Mouse (Mus musculus): ENCODE data around the gene Snx5. TPM values are rescaled to one million over a fixed set of nuclear protein-coding genes. Genes with fewer than 3 reads are reported as not detected.

Snx5 gene
- polyA plus RNA-seq, 1 experiment from 2014 or later, result 145 TPM

DNA sequence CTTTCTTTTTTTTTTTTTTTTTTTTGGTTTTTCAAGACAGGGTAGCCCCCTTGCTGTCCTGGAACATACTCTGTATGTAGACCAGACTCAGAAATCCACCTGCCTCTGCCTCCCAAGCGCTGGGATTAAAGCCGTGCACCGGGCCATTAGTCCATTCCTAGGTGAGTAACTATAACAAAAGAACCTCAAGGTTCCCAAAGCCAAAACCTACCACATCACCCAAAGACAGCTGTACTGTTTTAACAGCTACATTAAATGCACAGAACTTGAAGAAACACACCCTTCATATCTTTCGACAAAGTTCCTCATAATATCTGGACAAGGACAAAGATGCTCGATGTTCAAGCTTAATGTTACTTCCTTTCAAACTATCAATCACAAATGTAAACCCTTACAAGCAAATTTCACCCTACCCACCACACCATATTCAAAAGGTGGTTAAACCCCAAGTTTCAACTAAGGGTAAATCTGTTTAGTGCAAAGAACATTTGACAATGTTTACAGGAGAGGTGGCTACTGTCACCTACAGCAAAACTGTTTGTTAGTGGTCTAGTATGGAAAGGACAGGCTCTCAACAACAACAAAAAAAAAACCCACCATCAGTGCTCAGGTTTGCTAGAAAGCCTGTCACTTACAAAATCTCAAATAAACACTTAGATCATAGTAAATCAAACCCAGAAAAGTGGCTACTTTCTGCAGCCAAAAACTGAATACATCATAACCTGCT, 3.5 kb downstream of the Snx5 start:
- ChIA-PET POLR2A (no interaction called here), CTCF (no interaction called here)
- H3K27me3 ChIP-seq, result no peaks in the 10 kb centered on the region
- no peak for TF ChIP-seq CTCF (IDR thresholded peaks at IDR 0.05)
- DNase-seq (ENCODE audit: low read depth, low spot score) (no peak), ATAC-seq (no peak)
- in situ Hi-C loops (cut with MboI; ENCODE audit: low pct_unique_long_range_greater_than_20kb), result no loop called here

DNA sequence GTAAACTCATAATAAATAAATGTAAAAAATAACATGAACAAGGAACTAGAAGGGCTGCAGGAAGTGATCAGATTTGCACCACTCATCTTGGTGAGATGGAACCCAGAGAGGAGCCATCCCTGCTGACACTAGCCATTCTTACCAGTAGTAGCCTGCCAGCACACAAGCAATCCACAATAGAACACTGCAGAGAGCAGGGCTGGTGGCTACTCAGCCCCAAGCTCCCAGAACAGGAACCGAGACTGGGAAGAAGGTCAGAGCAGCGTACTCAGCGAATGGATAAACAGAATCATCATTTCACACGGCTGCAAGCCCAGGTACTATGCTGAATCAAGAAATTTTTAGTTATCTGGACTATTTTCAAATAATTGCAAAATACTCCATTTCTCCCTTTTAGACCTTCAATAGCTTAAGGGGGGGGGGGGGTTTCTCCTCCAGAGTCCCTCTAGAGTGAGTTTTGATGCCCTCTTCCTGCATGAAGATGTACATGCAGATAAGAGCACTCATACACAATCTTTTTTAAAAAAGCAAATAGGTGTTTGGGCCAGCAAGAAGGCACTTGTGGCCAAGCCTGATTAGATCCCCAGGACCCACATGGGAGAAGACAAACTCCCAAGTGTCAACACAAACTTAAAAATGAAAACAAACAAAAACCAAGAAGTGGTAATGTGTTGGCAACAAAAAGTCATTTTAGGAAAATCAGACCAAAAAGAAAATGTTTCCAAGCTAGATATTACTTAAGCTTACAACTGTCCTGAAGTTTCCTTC, 4.6 kb downstream of the Snx5 start:
- in situ Hi-C loops (cut with MboI; ENCODE audit: low pct_unique_long_range_greater_than_20kb), result no loop called here
- POLR2A ChIA-PET, result no interaction called here
- H3K27me3 ChIP-seq, result no peaks in the 10 kb centered on the region
- DNase-seq (ENCODE audit: low read depth, low spot score) (no peak), ATAC-seq (no peak)
- CTCF ChIA-PET, result no interaction called here
- no peak for TF ChIP-seq CTCF (IDR thresholded peaks at IDR 0.05)

DNA sequence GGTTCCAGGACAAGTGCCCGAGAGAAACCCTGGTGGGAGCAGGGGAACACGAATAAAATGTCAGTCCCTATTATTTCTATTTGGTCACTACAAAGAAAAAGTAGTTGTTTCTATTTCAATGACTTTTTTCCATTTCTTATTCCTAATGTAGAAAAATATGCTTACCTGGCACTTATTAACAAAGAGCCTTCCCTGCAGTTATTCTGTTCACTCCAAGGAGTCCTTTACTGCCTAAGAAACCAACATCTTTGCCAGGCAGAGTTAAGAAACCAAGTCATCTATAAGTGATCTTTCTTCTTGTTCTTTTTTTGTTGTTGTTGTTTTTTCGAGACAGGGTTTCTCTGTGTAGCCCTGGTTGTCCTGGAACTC, 5.6 kb downstream of the Snx5 start:
- ATAC-seq, result no peak
- CTCF ChIA-PET, result no interaction called here
- in situ Hi-C loops (cut with MboI; ENCODE audit: low pct_unique_long_range_greater_than_20kb), result no loop called here
- DNase-seq (ENCODE audit: low read depth, low spot score), result no peak
- POLR2A ChIA-PET, result interaction anchor here (0.7 kb wide), 1 partner anchor 36 kb away, joined by 3 read pairs; no protein-coding TSS in a partner anchor
- TF ChIP-seq CTCF (IDR thresholded peaks at IDR 0.05), result no peak
- H3K27me3 ChIP-seq, result no peaks in the 10 kb centered on the region

DNA sequence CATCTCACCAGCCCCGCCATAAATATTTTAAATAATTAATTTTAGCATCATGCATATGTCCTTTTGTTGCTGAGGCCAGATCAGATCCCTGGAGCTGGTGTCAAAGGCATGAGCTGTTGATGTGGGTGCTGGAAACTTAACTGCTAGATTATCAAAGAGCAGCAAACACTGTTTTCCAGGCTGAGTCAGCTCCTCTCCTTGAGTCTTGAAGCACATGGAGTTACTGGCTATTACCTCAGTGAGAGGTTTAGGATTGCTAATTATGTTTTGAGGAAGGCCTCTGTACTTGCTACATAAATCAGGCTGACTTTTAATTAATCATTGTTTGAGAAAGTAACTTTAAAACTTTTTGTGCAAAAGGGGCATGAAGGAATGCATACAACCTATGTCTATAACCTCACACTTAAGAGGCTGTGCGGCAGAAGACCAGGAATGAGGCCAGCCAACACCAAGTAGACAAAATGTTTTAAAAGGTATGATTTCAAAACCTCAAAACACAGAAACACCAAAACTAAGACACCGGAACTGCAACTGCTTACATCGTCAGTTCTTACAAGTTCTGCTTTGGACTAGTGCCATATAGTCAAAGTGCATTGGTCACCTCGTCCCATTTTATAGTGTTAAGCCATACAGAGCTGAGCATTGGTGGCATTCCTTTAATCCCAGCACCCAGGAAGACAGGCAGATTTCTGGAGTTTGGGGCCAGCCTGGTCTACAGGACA, 6.1 kb downstream of the Snx5 start:
- peak; percentile 59 for ATAC-seq
- no peaks in the 10 kb centered on the region for H3K27me3 ChIP-seq
- CTCF ChIA-PET, result interaction anchor here (1.3 to 1.7 kb wide), 2 partner anchors 10 to 253 kb away, joined by 3 to 4 read pairs; partner anchors contain the start of gene Rrbp1
- POLR2A ChIA-PET, result interaction anchor here (0.7 kb wide), 1 partner anchor 35 kb away, joined by 3 read pairs; no protein-coding TSS in a partner anchor
- DNase-seq (ENCODE audit: low read depth, low spot score), result no peak
- TF ChIP-seq CTCF (IDR thresholded peaks at IDR 0.05), result no peak
- in situ Hi-C loops (cut with MboI; ENCODE audit: low pct_unique_long_range_greater_than_20kb), result no loop called here

DNA sequence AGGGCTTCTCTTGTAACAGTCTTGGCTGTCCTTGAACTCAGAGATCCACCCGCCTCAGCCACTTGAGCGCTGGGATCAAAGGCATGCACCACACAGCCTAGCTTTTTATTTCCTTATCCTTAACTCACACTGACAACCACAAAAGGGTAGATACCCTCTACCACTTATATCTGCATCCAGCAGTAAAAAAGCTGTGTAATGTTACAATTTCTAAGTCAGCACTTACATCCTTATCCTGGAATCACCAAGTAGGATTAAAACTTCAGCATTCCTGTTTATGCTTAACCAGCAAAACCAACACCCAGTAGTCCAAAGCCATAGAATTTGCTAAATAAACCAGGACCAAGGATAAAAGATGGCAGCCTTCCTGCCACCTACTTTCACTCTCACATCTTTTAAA, 7.9 kb downstream of the Snx5 start:
- ChIA-PET POLR2A (no interaction called here), CTCF (interaction anchor here (1.7 kb wide), 1 partner anchor 8 kb away, joined by 4 read pairs; no protein-coding TSS in a partner anchor)
- DNase-seq (ENCODE audit: low read depth, low spot score) (no peak), ATAC-seq (no peak)
- H3K27me3 ChIP-seq, result no peaks in the 10 kb centered on the region
- in situ Hi-C loops (cut with MboI; ENCODE audit: low pct_unique_long_range_greater_than_20kb), result no loop called here
- TF ChIP-seq CTCF (IDR thresholded peaks at IDR 0.05), result no peak

DNA sequence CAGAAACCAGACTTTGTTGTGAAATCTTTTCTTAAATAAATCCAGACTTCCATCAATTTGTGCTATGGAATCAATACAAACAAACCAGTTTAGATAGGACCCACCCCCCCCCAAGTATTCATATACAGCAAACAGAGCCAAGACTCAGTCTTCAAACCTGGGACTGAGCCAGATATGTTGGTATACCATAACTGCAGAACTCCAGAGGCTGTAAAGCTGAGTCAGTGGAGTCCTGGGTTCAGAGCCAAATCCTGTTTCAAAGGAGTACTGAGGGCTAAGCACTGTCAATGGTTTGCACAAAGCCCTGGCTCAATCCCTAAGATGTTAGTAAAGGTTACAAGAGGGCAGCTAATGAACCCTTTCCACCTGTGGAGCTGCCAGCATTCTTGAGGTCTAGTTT, 20.6 kb downstream of the Snx5 start:
- DNase-seq (ENCODE audit: low read depth, low spot score) (no peak), ATAC-seq (no peak)
- in situ Hi-C loops (cut with MboI; ENCODE audit: low pct_unique_long_range_greater_than_20kb), result no loop called here
- no peak for TF ChIP-seq CTCF (IDR thresholded peaks at IDR 0.05)
- ChIA-PET POLR2A (no interaction called here), CTCF (no interaction called here)
- no peaks in the 10 kb centered on the region for H3K27me3 ChIP-seq

DNA sequence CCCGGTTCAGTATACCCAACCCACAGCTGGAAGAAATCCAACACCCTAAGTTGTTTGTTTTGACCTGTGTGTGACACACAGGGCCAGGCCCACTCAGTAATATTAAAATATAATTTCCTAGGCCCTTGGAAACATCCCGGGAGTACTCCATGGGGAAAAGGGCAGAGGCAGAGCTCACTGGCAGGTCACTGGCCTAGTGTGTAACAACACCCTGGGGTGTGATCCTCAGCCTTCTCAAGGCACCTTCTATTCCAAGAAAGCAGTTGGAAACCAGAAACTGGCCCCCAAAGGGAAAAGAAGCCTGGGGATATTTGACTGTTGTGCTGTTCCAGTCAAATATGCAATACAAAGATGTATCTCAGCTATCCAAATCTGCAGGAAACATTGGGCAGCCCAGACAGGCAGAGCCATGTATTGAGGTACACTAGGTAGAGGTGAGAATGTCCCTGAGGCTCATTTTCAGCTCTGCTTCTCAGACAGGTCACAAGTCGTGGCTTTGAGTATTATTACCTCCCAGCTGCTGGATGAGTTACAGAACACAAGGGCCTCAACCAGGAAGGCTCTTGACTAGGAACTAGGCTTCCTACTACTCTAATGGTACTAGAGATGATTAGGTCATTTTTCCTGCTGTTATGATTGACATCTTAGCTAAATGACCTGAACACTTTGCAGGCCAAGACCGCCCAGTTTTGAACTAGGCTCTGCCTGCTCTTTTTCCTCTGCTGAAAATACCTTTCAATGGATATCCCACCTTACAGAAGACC, 21.9 kb downstream of the Snx5 start:
- DNase-seq (ENCODE audit: low read depth, low spot score), result no peak
- in situ Hi-C loops (cut with MboI; ENCODE audit: low pct_unique_long_range_greater_than_20kb), result no loop called here
- no peak for ATAC-seq
- POLR2A ChIA-PET, result no interaction called here
- CTCF ChIA-PET, result interaction anchor here (0.6 kb wide), 1 partner anchor 186 kb away, joined by 3 read pairs; no protein-coding TSS in a partner anchor
- no peak for TF ChIP-seq CTCF (IDR thresholded peaks at IDR 0.05)
- H3K27me3 ChIP-seq, result no peaks in the 10 kb centered on the region

DNA sequence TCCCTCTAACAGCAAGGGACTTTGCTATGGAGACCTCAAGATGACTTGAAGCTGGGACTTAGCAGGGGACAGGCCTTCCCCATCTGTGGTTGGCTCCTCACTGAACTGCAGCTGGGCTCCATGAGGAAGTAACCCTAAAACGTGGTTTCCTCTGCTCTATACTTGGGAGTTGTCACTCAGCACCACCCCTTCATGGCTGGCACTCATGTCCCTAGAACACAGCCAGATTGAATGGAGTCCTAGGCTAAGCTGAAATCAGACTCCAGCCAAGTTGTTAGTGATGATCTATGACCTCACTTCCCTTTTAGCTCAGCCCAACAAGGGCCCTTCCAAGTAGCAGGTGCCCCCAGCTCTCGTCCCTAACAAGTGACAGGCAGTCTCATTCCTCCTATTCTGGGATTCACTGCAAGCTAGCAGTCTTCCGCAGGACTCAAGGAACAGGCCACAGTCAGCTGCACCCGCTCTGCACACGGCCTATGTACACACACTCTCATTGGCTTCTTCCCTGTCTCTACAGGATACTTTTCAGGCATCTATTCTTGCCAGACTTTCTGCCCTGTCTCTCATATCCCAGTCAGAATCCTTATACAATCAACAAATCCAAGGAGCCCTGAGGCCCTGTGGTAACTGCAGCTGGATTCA, 23.2 kb downstream of the Snx5 start:
- DNase-seq (ENCODE audit: low read depth, low spot score), result no peak
- no peak for TF ChIP-seq CTCF (IDR thresholded peaks at IDR 0.05)
- CTCF ChIA-PET, result no interaction called here
- ATAC-seq, result no peak
- in situ Hi-C loops (cut with MboI; ENCODE audit: low pct_unique_long_range_greater_than_20kb), result no loop called here
- no peaks in the 10 kb centered on the region for H3K27me3 ChIP-seq
- POLR2A ChIA-PET, result no interaction called here

DNA sequence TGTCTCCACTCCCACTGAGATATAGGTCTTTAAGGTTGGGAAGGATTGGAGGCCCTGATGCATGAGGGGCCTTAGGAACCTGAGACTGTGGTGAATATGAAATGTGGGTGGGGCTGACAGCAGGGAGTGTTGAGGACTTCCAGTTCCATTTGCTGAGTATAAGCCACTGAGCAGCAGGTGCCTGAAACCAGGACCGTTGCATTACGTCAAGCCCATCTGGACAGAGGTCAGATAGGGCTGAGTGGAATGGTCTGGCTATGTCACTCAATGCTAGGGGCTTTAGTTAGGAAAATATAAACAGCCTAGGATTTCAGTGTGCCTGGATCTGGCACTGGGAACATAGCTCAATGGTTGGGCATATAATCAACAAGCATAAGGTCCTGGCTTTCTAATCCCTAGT, 24.4 kb downstream of the Snx5 start:
- POLR2A ChIA-PET, result interaction anchor here (0.6 to 1.0 kb wide), 2 partner anchors 17 to 31 kb away, joined by 3 to 5 read pairs; no protein-coding TSS in a partner anchor
- CTCF ChIA-PET, result interaction anchor here (0.9 kb wide), 1 partner anchor 381 kb away, joined by 3 read pairs; no protein-coding TSS in a partner anchor
- DNase-seq (ENCODE audit: low read depth, low spot score) (no peak), ATAC-seq (no peak)
- TF ChIP-seq CTCF (IDR thresholded peaks at IDR 0.05), result no peak
- in situ Hi-C loops (cut with MboI; ENCODE audit: low pct_unique_long_range_greater_than_20kb), result no loop called here
- H3K27me3 ChIP-seq, result no peaks in the 10 kb centered on the region

DNA sequence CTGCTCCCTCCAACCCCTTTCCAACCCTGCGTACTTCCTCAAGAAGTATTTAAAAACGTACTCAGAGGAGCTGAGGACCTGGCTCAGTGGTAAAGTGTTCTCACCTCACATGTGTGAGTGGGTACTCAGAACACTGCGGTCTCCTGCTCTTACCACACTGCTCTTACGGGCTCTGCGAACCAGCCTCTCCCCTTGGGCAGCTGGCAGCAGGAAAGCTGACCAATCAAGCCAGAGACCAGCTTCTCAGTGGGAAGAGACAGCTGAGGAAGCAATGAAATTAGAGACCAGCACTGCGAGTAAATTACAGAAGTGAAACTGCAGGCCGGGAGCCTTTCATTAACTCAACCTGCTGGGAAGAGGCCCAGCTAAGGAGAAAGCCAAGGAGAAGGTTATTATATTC, 25.2 kb downstream of the Snx5 start:
- POLR2A ChIA-PET, result interaction anchor here (1.0 kb wide), 1 partner anchor 18 kb away, joined by 3 read pairs; no protein-coding TSS in a partner anchor

More for the DNA sequence above, 25.2 kb downstream of the Snx5 start:
- in situ Hi-C loops (cut with MboI; ENCODE audit: low pct_unique_long_range_greater_than_20kb), result no loop called here
- H3K27me3 ChIP-seq, result no peaks in the 10 kb centered on the region
- DNase-seq (ENCODE audit: low read depth, low spot score), result no peak
- ATAC-seq, result no peak
- CTCF ChIA-PET, result interaction anchor here (0.9 to 1.5 kb wide), 2 partner anchors 47 to 380 kb away, joined by 3 to 4 read pairs; no protein-coding TSS in a partner anchor
- TF ChIP-seq CTCF (IDR thresholded peaks at IDR 0.05), result no peak

All from Patski (cell line).